Mouse (Mus musculus): ENCODE results near the gene Gpd2.

GRCm38 (mm10) chr2:57243987-57244386, 6.6 kb downstream of the Gpd2 start:
- TF ChIP-seq CTCF (IDR thresholded peaks at IDR 0.05; ENCODE audit: borderline replicate concordance, control insufficient read depth, extremely low read depth, insufficient read depth, low read length, poor library complexity) (no peak), POLR2A (IDR thresholded peaks at IDR 0.05; ENCODE audit: control insufficient read depth, extremely low read depth, insufficient read depth, low read length, poor library complexity) (no peak)
